Mouse (Mus musculus) midbrain, embryonic 13.5 days (tissue): Measurements from ENCODE around the gene Vrk1. TPM values are rescaled to one million over a fixed set of nuclear protein-coding genes. Genes with fewer than 3 reads are reported as not detected.

Experiments used
- ATAC-seq: fragments of 200-750 bp; cut with Nextera tagmentation; 2 replicates; pipeline ENCODE4 v1.8.0; 2017; ENCODE audit warnings: mild to moderate bottlenecking, moderate TSS enrichment, moderate library complexity
- H3K27ac ChIP-seq: fragments of 300-500 bp; sonication (generic); 2 replicates; pipeline ENCODE4 v1.5.1; 2015; ENCODE audit warnings: inconsistent platforms, mild to moderate bottlenecking, moderate library complexity
- H3K27me3 ChIP-seq: fragments of 300-500 bp; sonication (generic); 2 replicates; pipeline ENCODE4 v1.6.1; 2015; ENCODE audit warnings: mild to moderate bottlenecking, inconsistent platforms
- H3K36me3 ChIP-seq: fragments of 300-500 bp; sonication (generic); 2 replicates; pipeline ENCODE4 v1.6.1; 2015; ENCODE audit warnings: mild to moderate bottlenecking, inconsistent platforms
- H3K4me1 ChIP-seq: fragments of 300-500 bp; sonication (generic); replicated peaks from 2 replicates; pipeline ENCODE4 v1.6.1; 2015; ENCODE audit warnings: inconsistent platforms
- H3K4me2 ChIP-seq: fragments of 300-500 bp; sonication (generic); replicated peaks from 2 replicates; pipeline ENCODE4 v1.6.1; 2015; ENCODE audit warnings: moderate library complexity, mild to moderate bottlenecking, inconsistent platforms
- H3K4me3 ChIP-seq: fragments of 300-500 bp; sonication (generic); replicated peaks from 2 replicates; pipeline ENCODE4 v1.5.1; 2015; ENCODE audit warnings: mild to moderate bottlenecking, inconsistent platforms
- H3K9ac ChIP-seq: fragments of 300-500 bp; sonication (generic); replicated peaks from 2 replicates; pipeline ENCODE4 v1.6.1; 2015; ENCODE audit warnings: mild to moderate bottlenecking, inconsistent platforms
- H3K9me3 ChIP-seq: fragments of 300-500 bp; sonication (generic); 2 replicates; pipeline ENCODE4 v1.6.1; 2016; ENCODE audit warnings: mild to moderate bottlenecking, inconsistent platforms
- WGBS: fragments of 180-500 bp; shearing (Covaris S2); methylation state at CpG from one replicate; pipeline ENCODE4 v1.1.7; 2015; 5-methylcytosine and 5-hydroxymethylcytosine counted together
- polyA plus RNA-seq: library from polyadenylated mRNA; unstranded; fragments of >200 nt; fragmentation: Nextera tagmentation; extraction: Ambion mirVana; gene quantifications from 2 replicates; pipeline ENCODE4 v1.2.1, GENCODE M21; 2015

Vrk1 gene
- 50.9 and 55.9 TPM in 2 replicates for polyA plus RNA-seq

DNA sequence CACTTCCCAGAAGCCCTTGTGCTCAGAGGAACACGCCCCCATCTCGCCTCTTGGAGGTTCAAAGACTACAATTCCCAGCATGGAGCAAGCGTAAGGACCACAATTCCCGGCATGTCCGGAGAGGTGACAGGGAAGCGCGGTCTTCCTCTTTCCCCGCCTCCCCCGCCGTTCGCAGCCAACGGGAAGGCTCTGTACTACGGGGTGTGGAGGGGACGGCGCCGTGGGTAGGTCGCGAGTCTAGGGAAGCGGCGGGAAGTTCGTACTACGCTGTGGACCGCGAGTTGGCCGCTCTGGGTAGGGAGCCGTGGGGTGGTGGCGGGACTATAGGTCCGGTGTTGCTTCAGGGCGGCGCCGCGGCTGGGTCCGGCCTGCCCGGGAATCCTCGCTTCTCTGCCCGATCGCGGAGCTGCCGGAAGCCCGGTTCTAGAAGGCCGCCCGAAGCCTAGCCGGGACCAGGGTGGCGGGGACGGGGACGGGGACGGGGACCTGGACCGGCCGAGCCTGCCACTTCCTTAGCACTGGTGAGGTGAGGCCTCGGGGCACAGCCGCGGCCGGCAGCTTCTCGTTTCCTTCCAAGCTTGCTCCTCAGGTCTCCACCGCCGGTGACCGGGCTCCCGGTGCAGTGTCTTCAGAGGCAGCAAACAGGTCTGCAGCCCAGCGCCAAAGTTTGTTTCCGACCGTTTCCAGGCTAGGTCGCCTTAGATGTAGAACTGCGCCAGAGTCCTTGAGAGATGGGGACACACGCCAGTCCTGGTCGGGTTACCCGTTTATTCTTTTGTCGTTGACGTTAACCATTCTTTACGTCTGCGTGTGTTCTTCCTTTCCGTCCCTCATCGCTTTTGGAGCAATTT, at the start of gene Vrk1:
TSS of gene Vrk1 (plus strand) at position 164 of the 851 bp plus-strand sequence.
- WGBS, result under 1% methylated on average over 72 of the region's 72 CpGs

DNA sequence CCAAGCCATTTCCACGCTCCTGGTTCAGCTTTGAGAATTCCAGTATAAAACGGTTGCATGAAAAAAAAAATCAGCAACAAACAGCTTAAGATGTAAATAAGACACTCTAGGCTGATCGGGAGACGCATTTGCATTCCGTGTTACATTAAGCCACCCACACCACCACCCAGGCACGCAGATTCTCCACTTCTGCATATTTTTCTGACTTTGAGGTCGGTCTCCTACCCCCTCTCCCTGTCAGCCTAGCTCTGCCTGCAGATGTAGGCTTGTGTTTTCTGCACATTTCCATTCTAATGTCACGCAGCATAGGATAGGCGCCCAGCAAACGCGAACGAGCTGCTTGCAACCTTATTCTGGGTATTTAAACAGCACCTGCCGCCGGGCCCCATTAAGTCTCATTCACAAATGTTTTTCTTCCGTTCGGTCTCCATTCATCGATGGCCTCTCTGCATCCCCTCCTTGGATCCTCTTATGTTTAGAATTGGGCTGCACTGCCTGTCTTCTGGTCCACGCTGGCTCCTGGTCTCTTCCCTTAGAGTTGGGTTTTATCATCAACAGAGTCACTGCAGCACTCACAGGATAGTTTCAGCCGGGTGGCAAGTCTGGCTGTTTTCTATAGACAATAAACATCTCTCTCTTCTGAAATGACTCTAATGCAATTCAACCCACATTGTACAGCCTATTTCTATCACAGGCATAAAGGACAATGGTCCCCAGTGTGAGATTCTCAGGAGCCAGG, 49.3 kb upstream of the Vrk1 start:
- ATAC-seq, result peak; percentile 31
- peak overlapping the region; percentile 84 for H3K27ac ChIP-seq
- peaks cover 48% of the 10 kb centered on the region for H3K4me1 ChIP-seq
- peak overlapping the region; percentile 46 for H3K4me2 ChIP-seq
- H3K9me3 ChIP-seq, result no peaks in the 10 kb centered on the region
- H3K36me3 ChIP-seq, result no peaks in the 10 kb centered on the region
- peak overlapping the region; percentile 42 for H3K9ac ChIP-seq
- 4% methylated on average over 19 of the region's 19 CpGs for WGBS
- peaks cover 20% of the 10 kb centered on the region for H3K27me3 ChIP-seq
- no peak overlapping the region; the same call in 1 of the 2 replicates for H3K4me3 ChIP-seq

More for the DNA sequence above, at the start of gene Vrk1:
- Histone ChIP-seq H3K9ac (peak within 1 kb of the TSS; percentile 80), H3K27ac (0 out of 2 replicates have a peak within 1 kb of the TSS, but pooled peaks have one; percentile 4), H3K4me3 (peak within 1 kb of the TSS; percentile 89), H3K4me1 (peaks cover 13% of the 10 kb centered on the region), H3K27me3 (no peaks in the 10 kb centered on the region), H3K4me2 (peak within 1 kb of the TSS; percentile 96), H3K36me3 (no peaks in the 10 kb centered on the region), H3K9me3 (no peaks in the 10 kb centered on the region)
- ATAC-seq, result peak; percentile 100

- no peaks in the 10 kb centered on the region for H3K36me3 ChIP-seq
- no peak for ATAC-seq
- peaks cover 40% of the 10 kb centered on the region for H3K4me1 ChIP-seq
- H3K27ac ChIP-seq, result peak overlapping the region; percentile 84
- 5% methylated on average over 12 of the region's 12 CpGs for WGBS
- peak overlapping the region; percentile 86 for H3K4me2 ChIP-seq
- peaks cover 20% of the 10 kb centered on the region for H3K27me3 ChIP-seq
- H3K4me3 ChIP-seq, result 0 out of 2 replicates have a peak overlapping the region, but pooled peaks have one; percentile 6
- no peak overlapping the region for H3K9ac ChIP-seq
- no peaks in the 10 kb centered on the region for H3K9me3 ChIP-seq
These were observed 48.4 kb upstream of the Vrk1 start for GRCm38 (mm10) chr12:105961667-105962066.

GRCm38 (mm10) chr12:105962103-105963011, 47.7 kb upstream of the Vrk1 start:
- under 1% methylated on average over 36 of the region's 37 CpGs for WGBS
- peak; percentile 94 for ATAC-seq

DNA sequence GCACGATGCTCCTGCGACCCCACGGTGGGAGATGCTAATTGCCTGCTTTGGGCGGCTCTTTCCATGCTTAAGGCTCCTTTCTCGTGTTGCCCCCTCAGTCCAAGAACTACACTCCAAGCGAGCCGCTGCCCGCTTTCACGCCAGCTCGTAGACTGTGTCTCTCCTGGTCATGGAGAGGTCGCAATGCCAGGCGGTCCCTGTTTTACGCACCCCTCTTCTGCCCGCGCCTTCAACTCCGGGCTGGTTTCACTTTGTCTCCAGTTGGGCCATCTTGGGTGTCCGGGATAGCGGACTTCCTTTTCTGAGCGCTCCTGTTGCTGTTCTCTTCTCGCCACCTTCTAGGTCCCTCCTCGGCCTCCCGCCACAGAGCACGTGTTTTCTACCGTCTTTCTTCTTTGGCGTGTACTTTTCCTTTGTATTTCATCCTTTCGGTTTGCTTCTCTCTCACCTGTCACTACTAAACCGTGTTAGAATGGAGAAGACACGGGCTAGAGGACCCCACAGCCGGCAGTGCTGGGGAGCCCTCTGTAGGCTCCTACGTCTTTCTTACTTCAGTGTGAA, 46.9 kb upstream of the Vrk1 start:
- Histone ChIP-seq H3K36me3 (no peaks in the 10 kb centered on the region), H3K9me3 (no peaks in the 10 kb centered on the region), H3K9ac (peak overlapping the region; percentile 60), H3K27ac (no peak overlapping the region), H3K4me2 (peak overlapping the region; percentile 86), H3K27me3 (peaks cover 20% of the 10 kb centered on the region), H3K4me1 (peaks cover 51% of the 10 kb centered on the region), H3K4me3 (peak overlapping the region; percentile 45)
- WGBS, result 4% methylated on average over 30 of the region's 30 CpGs
- no peak; the same call in 1 of the 2 replicates for ATAC-seq

More at GRCm38 (mm10) chr12:105962103-105963011, 47.7 kb upstream of the Vrk1 start:
- peak overlapping the region; percentile 86 for H3K4me2 ChIP-seq
- peaks cover 20% of the 10 kb centered on the region for H3K27me3 ChIP-seq
- H3K4me1 ChIP-seq, result peaks cover 43% of the 10 kb centered on the region
- H3K9ac ChIP-seq, result peak overlapping the region; percentile 60
- peak overlapping the region; percentile 84; the same call in 1 of the 2 replicates for H3K27ac ChIP-seq
- no peaks in the 10 kb centered on the region for H3K9me3 ChIP-seq
- peak overlapping the region; percentile 45 for H3K4me3 ChIP-seq
- H3K36me3 ChIP-seq, result no peaks in the 10 kb centered on the region

GRCm38 (mm10) chr12:105966887-105967637, 43.0 kb upstream of the Vrk1 start:
- Histone ChIP-seq H3K36me3 (no peaks in the 10 kb centered on the region), H3K9ac (no peak overlapping the region), H3K4me1 (peaks cover 23% of the 10 kb centered on the region), H3K4me2 (no peak overlapping the region), H3K9me3 (no peaks in the 10 kb centered on the region), H3K27ac (no peak overlapping the region), H3K4me3 (no peak overlapping the region), H3K27me3 (peaks cover 28% of the 10 kb centered on the region)
- 51% methylated on average over 19 of the region's 19 CpGs for WGBS
- ATAC-seq, result no peak

DNA sequence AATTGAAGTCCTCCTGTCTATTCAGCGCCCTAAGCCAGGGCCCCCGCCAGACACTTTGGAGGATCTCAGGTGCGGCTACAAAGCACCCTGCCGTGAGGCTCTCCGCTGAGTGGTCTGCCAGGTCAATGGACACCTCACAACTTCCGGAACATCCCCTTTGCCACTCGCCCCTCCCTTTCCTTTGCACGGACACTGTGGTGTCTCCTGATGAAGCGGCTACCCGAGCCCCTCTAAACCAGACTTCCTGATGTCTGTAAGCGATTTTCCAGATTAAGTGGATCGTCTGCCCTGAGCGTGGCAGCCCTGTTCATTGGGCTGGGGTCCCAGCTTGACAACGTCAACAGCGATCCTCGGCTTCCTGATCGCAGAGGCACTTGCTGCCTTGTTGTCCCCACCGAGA, 42.2 kb upstream of the Vrk1 start:
- Histone ChIP-seq H3K4me3 (peak overlapping the region; percentile 18), H3K27me3 (peaks cover 28% of the 10 kb centered on the region), H3K4me2 (peak overlapping the region; percentile 48), H3K4me1 (peaks cover 18% of the 10 kb centered on the region), H3K36me3 (no peaks in the 10 kb centered on the region), H3K9ac (no peak overlapping the region; the same call in 1 of the 2 replicates), H3K27ac (no peak overlapping the region), H3K9me3 (no peaks in the 10 kb centered on the region)
- no peak for ATAC-seq
- WGBS, result 11% methylated on average over 18 of the region's 18 CpGs

- H3K27ac ChIP-seq, result no peak overlapping the region
- H3K4me2 ChIP-seq, result no peak overlapping the region
- H3K9me3 ChIP-seq, result no peaks in the 10 kb centered on the region
- no peak for ATAC-seq
- H3K4me3 ChIP-seq, result no peak overlapping the region
- no peaks in the 10 kb centered on the region for H3K36me3 ChIP-seq
- peaks cover 8% of the 10 kb centered on the region; the same call in 1 of the 2 replicates for H3K27me3 ChIP-seq
- peaks cover 17% of the 10 kb centered on the region for H3K4me1 ChIP-seq
- WGBS, result 75% methylated on average over 7 of the region's 7 CpGs
- no peak overlapping the region for H3K9ac ChIP-seq
These were observed 38.8 kb upstream of the Vrk1 start for GRCm38 (mm10) chr12:105971182-105971581.

GRCm38 (mm10) chr12:105972673-105973072, 37.4 kb upstream of the Vrk1 start:
- H3K27ac ChIP-seq, result no peak overlapping the region
- H3K36me3 ChIP-seq, result no peaks in the 10 kb centered on the region
- no peak overlapping the region for H3K4me3 ChIP-seq
- 90% methylated on average over 8 of the region's 8 CpGs for WGBS
- H3K9ac ChIP-seq, result no peak overlapping the region
- peaks cover 8% of the 10 kb centered on the region; the same call in 1 of the 2 replicates for H3K27me3 ChIP-seq
- peaks cover 11% of the 10 kb centered on the region for H3K4me1 ChIP-seq
- H3K9me3 ChIP-seq, result no peaks in the 10 kb centered on the region
- ATAC-seq, result no peak
- H3K4me2 ChIP-seq, result no peak overlapping the region

GRCm38 (mm10) chr12:105973691-105974090, 36.3 kb upstream of the Vrk1 start:
- no peak overlapping the region for H3K4me2 ChIP-seq
- H3K27ac ChIP-seq, result peak overlapping the region; percentile 64
- no peak overlapping the region for H3K9ac ChIP-seq
- H3K27me3 ChIP-seq, result peaks cover 2% of the 10 kb centered on the region; the same call in 1 of the 2 replicates
- peak; percentile 79 for ATAC-seq
- H3K4me3 ChIP-seq, result no peak overlapping the region
- peaks cover 4% of the 10 kb centered on the region for H3K4me1 ChIP-seq
- no peaks in the 10 kb centered on the region for H3K9me3 ChIP-seq
- H3K36me3 ChIP-seq, result no peaks in the 10 kb centered on the region
- WGBS, result 21% methylated on average over 7 of the region's 9 CpGs
